Mouse (Mus musculus) embryo, embryonic 11 days (tissue): ENCODE data around the gene Nudt9.

Experiments
- DNase-seq: peaks from one replicate; pipeline ENCODE4 v3.0.0-alpha.2; 2015

The Nudt9 gene

DNA sequence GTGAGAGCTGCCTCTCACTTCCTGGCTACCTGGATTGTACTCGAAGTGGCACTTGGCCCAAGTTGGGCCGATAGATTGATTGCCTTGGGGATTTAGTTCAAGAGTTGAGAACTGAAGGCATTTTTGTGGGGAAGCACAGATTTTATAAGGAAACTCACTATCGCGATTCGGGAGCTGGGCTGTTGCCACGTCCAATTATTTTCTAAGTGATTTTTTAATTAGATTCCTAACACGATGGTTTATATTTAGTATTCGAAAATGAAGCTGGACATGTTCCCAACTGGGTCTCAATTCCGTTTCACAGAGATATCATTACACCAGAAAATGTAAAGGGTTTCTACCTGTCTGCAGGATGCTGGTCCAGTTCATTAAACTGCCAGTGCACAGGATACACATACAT lies 39.3 kb downstream of the Nudt9 start:
- no peak for DNase-seq

DNA sequence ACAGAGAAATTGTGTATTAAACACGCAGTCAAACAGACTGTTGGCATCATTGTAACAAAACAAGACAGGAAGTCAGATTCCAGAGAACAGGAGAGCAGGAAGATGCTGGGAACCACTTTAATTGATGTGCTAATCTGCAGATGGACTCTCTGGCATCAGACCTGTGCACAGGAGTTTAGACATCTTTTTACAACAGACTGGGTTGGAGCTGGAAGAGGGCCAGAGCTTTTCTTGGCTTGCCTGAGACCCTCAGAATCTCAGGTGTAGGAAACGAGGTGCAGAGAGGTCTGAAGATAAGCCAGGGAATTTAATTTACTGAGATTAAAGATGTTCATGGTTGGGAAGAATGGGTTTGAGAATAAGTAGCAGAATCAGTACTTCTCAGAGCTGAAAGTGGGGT lies 43.6 kb downstream of the Nudt9 start:
- DNase-seq, result no peak

DNA sequence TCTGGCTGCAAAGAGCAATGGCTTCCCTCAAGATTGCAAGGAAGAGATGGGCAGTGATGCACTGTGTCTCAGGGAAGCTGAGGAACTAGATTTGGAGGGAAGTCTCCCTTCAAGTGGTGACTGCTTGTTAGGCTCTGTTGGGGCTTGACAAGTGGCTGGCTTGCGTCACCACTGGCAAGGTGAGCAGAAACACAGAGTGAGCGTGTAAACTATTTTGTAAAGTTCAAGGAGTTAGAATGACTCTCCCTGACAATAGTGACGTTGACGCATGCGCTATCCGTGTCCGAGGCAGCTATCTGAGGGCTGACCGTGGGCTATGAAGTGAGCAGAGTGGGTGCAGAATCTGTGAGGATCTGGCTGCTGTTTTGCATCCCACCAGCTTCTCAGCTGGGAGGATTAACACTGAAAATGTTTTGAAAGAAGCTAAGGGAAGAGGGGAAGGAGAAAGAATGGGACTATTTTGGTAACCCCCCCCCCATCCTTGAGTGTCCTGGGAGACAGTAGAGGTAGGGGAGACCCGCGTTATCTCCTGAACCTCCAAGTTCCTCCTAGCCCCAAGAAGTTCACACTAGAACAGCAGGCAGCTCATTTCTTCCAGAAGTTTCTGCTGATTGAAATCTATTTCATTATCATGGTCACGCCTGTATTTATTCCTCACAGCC lies 49.4 kb downstream of the Nudt9 start:
- no peak for DNase-seq

DNA sequence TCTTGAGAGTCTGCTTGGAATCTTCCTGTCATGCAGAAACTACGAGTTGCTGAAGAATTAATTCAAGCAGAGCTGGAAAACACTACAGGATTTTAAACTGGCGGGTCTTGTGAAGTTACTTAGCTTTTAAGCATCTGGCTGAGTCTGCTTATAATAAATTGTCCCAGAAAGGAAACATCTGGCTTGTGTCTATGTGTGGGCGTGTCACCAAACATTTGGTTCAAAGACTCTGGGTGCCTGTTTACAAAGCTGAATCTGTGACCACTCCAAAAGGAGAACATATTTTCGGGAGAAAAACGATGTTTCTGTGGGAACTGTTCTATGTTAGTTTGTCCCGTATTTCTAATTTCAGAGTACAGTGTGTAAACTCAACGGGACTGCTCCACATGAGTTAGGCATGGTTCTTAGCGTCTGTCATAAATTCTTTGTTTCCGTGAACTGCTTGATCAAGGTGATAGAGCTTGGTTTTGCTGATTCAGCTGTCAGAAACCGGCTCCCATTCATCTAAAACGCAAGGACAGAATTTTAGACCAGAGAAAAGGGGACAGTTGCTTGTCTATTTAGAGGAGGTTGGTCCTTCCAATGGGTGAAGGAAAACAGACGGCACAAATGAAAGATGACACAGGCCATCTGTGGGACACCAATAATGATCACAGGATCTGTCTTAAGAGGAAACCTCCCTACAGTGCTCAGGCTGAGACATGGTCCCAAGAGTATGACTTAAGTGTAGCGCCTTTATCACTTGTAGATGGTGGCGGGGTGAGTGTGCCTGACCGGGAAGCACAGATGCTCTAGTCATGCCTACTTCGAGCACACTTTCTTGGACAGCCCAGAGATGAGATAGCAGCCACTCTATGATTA lies 50.2 kb downstream of the Nudt9 start:
- no peak for DNase-seq

DNA sequence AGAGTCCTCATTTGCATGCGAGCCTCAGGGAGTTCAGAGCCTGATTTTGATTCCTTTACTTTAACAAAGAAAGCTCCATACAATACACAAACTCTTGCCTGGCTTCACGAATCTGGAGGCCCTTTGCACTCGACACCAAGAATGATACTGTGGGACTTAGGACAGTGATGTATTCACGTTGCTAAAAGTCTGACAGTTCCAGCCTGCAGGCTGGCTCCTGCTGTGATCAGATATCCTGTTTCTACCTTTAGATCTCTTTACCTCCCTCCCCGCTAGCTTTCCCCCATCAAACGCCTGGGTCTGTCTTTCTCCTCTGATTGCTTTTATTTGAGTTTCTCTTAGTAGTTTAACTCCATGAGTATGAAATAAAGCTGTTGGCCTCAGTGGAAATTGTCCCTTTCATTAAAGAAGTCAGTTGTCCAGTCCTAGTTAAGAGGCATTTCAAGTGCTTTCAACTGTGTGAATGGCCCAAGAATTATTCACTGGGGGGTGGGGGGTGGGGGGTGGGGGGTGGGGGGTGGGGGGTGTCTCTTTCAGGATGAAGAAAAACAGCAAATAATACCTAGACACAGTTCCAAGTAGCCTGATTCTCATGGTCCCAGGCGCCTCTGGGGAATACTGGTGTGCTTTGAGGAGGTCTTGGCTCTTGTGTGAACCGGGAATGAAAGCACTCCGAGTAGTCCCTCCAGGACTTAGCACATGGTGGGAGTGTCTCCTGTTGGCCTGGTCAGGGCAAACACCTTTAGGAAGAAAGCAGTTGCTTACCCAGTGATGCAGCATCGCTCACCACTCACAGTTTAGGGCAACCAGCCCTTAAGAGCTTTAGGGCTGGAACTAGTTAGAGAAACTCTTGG lies 55.8 kb downstream of the Nudt9 start:
- DNase-seq, result peak; percentile 60

DNA sequence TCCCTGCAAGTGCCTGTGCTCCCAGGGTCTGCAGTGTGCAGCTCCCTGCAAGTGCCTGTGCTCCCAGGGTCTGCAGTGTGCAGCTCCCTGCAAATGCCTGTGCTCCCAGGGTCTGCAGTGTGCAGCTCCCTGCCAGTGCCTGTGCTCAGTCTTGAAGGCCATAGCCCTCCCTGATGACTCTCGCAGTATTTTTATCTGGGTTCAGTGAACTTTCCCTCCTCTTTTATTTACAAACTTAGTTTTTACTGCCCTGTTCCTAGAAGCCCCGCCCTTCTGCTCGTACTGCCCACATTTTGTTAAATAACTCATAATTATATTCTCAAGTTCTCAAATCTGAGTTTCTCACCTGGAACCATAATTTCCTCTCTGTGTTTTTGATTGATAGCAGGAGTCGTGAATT lies 57.1 kb downstream of the Nudt9 start:
- DNase-seq, result no peak

DNA sequence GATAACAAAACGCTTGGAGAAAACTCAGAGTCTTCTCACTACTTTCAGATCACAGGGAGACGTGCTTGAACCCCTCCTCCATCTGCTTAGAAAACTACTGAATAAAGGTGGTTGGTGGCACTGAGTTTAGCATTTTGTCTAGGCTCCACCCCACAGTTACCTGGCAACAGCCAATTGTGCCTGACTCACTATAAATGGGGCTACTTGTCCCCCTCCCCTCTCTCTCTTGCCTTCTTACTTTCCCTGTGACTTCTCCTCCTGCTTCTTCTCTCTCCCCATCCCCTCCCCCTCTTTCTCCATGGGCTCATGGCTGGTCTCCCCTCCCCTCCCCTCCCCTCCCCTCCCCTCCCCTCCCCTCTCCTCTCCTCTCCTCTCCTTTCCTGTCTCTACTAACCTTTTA lies 58.0 kb downstream of the Nudt9 start:
- no peak for DNase-seq

DNA sequence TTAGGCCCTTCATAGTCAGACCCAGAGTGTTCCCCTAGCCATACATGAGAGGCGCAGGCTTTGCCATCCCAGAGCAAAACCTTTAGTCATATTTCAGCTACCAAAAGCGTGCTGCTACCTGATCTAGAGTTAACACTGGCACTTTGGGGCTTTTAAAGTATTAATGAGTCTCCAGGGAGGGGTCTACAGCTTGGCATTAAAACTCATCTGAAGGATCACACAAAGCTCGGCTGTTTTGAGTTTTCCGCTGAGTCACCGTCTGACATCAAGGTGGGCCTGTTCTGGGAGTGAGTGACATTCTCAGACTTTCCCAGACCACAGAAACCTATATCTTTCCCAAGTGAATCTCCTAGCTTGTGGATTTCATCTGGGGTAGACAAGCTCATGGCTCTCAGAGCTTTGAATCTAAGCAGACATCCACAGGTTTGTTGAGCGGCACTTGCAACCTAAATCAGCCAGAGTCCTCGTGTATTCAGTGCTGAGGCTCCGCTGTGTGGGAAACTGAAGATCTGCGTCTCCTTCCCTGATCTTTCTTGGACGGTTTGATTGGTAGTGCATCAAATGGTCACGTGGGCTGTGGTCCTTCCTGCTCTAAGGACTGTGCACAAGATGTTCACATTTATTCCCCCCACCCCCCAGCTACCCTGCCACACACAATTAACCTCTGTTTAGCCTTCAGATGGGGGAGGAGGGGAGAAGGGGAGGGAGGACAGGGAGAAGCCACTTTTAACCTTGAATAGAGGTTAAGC lies 62.2 kb downstream of the Nudt9 start:
- DNase-seq, result peak; percentile 73

DNA sequence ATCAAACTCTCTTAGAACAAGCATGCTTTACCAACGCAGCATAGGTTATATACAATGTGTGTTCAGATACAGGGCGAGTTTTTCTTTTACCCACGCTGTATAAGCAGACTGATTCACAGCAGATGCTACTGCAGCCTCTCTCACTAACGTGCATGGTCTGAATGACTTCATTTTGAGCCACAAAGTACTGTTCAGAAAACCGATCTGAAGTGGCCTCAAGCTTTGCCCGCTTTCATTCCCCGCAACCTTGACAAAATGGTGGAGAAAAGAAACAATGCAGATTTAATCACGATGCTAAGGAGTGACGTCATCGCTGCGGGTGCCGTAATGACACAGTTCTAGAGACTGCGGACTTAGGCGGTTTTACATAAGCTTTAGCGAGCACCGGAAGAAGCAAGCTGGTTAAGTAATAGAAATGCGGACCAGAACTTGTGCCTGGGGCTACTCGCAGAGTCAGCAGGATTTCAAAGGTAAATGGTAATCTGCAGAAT lies 62.8 kb downstream of the Nudt9 start:
- peak; percentile 80 for DNase-seq

DNA sequence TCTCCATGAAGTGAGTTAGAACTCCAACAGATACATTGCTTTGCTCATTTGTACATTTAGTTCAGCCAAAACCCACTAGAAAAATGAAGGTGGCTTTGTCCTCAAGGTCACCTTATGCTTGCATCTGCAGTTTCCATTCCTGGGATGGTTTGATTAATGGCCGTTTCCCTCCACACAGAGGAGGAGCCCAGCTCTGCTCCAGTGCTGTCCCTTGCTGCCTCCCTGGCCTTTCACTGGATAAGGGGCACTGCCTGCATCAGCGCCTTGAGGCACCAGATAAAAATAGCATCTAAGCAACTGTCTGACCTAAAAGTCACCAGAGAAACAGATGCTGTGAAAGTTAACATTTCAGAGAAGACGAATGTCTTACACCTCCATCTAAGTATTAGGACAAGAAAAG lies 63.4 kb downstream of the Nudt9 start:
- DNase-seq, result peak; percentile 69

DNA sequence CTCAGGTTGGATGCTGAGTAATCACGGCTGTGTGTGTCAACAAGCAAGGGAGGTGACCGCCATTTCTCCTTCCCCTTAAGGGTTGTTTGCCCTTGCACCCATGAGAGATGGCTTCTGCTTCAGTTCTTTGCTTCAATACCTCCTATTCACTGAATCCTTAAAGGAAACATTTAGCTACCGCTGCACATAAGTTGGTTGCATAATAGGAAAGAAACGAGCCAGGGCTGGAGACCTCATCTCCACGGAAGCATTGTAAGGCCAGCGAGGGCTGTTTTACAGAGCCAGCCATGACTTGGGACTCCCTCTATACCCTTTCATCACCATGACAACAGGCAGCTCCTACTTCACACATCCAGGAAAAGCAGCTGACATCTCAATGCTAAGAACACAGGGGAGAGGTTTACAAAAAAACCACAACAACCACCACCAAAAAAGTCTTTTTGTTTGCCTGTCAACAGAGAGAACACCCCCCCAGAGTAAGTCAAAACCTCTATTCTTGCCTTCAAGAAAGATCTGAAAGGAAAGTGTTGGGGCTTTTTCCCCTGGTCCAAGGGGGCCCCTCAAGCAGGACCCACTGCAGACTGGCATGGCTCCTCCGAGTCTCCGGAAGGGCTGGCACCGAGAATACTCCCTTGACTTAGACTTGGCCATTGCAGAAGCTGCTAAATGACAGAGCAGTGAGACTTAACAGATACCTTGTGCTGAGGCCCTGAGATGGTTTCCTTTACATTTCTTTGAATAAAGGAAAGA lies 64.2 kb downstream of the Nudt9 start:
- DNase-seq, result peak; percentile 85

DNA sequence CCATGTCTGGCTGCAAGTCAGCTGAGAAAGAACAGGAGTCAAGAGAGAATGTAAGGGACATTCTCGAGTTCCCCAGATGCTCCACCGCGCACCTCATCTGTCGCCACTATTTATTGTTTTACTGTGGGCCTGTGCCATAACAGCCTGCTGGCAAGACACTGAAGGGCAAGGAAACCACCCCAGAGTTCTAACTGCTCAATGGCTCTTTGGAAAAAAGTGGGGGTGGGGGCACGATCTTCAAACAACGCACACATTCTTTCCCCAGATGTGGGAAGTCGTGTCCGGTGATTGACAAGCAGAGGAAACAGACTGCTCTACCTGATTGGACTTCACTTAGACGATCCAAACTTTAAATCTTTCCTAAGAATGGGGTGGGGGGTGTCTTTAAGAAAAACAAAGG lies 65.9 kb downstream of the Nudt9 start:
- DNase-seq, result peak; percentile 72

DNA sequence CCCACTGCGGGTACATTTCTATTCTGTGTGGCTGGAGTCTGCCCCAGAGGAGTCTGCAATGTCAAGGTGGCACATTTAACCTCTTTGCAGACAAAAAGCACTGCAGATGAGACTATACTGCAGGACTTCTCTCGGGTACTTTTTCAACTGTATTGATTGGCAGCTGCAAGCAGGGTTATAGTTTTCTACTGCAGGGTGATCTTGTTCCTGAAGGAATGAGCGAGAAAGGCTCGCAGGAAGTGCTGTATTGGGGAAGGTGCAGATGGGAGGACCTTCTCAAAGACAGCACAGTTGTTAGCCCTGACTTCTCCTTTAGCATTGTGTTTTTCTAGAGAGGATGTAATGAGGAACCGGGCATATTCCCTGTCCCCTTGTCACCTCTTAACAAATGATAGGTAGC lies 66.4 kb downstream of the Nudt9 start:
- DNase-seq, result no peak

DNA sequence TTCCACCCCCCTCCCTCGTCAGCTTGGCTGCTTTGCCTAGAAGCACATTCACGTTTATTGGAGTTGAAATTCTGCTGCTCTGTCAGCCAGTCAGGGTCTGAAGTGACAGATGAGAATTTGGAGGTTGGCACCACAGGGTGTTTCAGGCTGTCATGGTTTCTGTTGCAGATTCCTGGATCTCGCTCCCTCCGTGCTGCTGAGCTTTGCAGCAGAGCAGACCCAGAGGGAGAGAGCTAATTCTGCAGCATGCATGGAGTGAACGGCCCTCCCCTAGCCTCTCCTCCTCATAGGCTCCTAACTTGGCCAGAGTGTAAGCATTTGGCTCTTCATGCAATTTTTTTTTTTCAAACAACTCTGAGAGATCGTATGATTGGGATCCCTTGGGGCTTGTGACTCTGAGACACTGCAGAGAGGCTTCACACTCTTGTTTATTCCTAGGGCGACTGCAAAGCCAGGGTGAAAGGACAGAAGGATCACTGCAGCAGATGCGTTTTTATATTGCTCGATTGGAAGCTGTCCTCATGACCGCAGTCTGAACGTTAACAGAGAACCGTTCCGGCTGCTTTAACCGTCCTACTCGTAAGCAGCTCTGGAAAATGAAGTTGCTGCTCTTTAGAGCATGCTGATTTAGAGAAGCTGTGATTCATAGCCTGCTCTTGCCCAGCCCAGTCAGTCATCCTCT lies 67.5 kb downstream of the Nudt9 start, which contains the start of gene Sparcl1:
Gene Sparcl1, minus strand, starts transcription at position 243 of the 682 bp plus-strand sequence.
- DNase-seq, result peak; percentile 53
